8 mouse cellular contexts compared by ENCODE assay signal in genomic region chr16:8189071-8189470, GRCm38 (mm10).
A peak's percentile ranks its signal among the peaks of the same experiment; 100 is the strongest.
DNase-seq lines count a peak whose midpoint lies in the region.
"Had no signal": no experiment of that assay in that cellular context is flagged by ENCODE, and none has a peak within 500 bp of the region (broad histone marks: within the 10 kb centered on the region; RNA-seq: fewer than 3 reads in every experiment).

No protein-coding gene starts in this region.

- intact Hi-C loops in gastrocnemius, postnatal 14 days (cut with DNase I; ENCODE audit: low total_unique reads), result no loop called here
- intact Hi-C loops in heart, postnatal 10 days (cut with DNase I), result no loop called here

- DNase-seq in gastrocnemius, postnatal 25 days, result peak; percentile 27
- no peak for DNase-seq in gastrocnemius, postnatal 14 days
- DNase-seq in heart, adult 8-10 months (ENCODE audit: low spot score), result peak; percentile 24
- DNase-seq in heart, postnatal 10 days, result no peak
- DNase-seq in fat pad, adult 2 months (ENCODE audit: extremely low read depth, low read depth, low spot score), result peak; percentile 34
- peak; percentile 44 for DNase-seq in skeletal muscle tissue, adult 2 months (ENCODE audit: low read depth, low spot score)
- DNase-seq: cerebellum, adult 18-20 months; cerebellum, adult 9-10 months had no signal

Comparison
In these comparisons a context has a peak if more than half of its experiments do, and no peak if none do; other contexts are left out.
1. DNase-seq: peak in gastrocnemius, postnatal 25 days (single experiment), heart, adult 8-10 months (single experiment), fat pad, adult 2 months (single experiment) and skeletal muscle tissue, adult 2 months (single experiment); none in gastrocnemius, postnatal 14 days (single experiment) and heart, postnatal 10 days (0 of 2).